Mouse (Mus musculus) CD8-positive naive resting alpha-beta T cell, adult 2 months (primary cell): ENCODE measurements around the gene Gdap1l1.
"Not testable (repeated sequence)": the region's sequence is repeated elsewhere in the genome, so short reads cannot be mapped to it uniquely, and the experiment has no call there.

Source experiments
- DNase-seq, 2 experiments: peaks; one replicate each; pipeline ENCODE4 v3.0.0; 2022; ENCODE audit warnings: low read depth in 2 of 2, low spot score in 2 of 2

The Gdap1l1 gene

DNA sequence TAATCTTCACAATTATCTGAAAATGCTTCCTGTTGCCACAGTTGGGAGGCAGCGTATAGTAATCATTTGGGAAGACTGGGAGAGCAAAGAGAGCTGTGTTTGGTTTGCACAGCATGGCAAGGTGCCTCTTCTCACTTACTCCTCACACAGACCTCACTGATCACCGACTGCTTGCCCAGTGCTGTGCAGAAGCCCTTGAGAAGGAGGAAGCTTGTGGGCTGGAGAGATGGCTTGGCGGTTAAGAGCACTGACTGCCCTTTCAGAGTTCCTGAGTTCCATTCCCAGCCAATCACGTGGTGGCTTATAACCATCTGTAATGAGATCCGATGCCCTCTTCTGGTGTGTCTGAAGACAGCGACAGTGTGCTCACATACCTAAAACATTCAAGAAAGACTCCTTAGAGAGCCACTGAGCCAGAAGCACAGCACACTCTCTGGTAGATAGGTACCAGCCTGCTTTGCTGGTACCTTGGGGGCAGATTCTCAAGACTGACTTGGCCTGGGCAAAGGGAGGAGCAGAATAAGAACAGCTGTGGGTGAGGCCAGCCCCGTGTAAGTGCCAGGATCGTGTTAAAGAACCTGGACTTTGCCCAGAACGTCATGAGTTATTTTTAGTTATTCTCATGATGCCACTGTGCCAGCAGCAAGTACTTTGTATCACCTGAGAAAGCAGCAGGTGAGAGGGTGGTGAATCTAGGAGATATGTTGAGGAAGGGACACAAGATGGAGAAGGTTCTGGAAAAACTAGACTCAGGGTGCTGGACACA, 15.2 kb upstream of the Gdap1l1 start:
- DNase-seq, result no peak

DNA sequence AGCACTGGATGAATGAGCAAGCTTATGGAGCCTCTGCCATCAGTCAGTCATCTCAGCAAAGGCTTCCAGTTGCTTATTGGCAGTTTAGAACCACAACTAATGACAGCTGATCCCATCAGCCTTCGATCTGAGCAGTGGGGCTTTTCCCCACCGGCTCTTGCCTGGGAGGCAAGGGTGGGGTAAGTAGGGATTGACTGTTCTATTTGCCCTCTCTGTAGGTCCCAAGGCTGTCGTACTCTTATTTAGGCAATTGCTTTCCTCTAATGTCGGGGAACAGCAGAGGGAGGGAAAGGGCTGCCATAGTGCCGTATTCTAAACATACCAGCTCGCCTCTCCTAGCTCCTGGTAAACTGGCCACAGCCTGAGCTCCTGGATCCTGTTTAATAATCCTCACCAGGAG, 13.7 kb upstream of the Gdap1l1 start, which contains the start of gene Oser1:
TSS of gene Oser1 (minus strand) at position 101 of the 400 bp plus-strand sequence.
- DNase-seq, result no peak

GRCm38 (mm10) chr2:163428346-163429011, 9.8 kb upstream of the Gdap1l1 start:
- no peak for DNase-seq

- no peak for DNase-seq
These were observed 7.0 kb upstream of the Gdap1l1 start for GRCm38 (mm10) chr2:163431289-163431688.

DNA sequence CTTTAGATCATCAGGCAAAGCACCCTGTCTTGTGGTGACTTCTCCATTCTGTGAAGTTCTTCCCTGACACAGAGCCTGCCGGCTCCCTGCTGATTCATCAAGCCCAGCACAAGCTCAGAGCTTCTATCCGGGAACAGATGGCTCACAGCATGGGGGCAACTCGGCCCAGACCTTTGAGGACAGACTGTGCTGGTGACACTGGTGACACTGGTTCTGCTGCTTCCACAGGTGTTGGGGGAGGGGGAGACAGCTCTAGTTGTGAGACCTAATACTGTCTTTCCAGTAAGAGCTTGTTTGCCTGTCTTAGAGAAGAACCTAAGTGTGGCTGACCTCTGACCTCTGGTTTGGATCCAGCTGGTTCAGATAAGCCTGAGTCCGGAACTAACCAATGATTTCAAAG, 4.3 kb upstream of the Gdap1l1 start:
- no peak for DNase-seq

- DNase-seq, result no peak
These were observed 476 bp upstream of the Gdap1l1 start for GRCm38 (mm10) chr2:163437800-163438199.

- DNase-seq, result no peak
These were observed 559 bp downstream of the Gdap1l1 start for GRCm38 (mm10) chr2:163438619-163439451.

- DNase-seq, result no peak
These were observed 1.2 kb downstream of the Gdap1l1 start for GRCm38 (mm10) chr2:163439488-163439887.

GRCm38 (mm10) chr2:163443543-163443942, 5.3 kb downstream of the Gdap1l1 start:
- no peak for DNase-seq

GRCm38 (mm10) chr2:163444017-163444416, 5.7 kb downstream of the Gdap1l1 start:
- no peak for DNase-seq

- DNase-seq, result no peak
These were observed 9.1 kb downstream of the Gdap1l1 start for GRCm38 (mm10) chr2:163447375-163447774.

DNA sequence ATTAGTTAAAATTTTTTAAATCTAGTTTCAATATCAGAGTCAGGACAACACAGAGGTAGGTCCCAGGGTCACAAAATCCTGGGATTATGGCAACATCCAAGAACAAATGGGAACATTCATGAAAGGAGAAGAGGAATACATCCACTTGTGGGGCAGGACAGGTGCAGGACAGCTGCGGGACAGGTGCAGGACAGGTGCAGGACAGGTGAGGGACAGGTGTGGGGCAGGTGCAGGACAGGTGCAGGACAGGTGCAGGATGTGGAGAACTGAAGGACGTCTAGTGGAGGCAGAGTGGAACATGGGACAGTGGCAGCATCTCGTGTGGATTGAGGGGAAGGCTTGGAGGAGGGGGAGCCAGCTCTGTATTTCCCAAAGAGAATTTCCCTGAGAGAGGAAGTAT, 11.0 kb downstream of the Gdap1l1 start:
- no peak for DNase-seq

- DNase-seq, result no peak
These were observed 12.5 kb downstream of the Gdap1l1 start for GRCm38 (mm10) chr2:163450668-163451295.

DNA sequence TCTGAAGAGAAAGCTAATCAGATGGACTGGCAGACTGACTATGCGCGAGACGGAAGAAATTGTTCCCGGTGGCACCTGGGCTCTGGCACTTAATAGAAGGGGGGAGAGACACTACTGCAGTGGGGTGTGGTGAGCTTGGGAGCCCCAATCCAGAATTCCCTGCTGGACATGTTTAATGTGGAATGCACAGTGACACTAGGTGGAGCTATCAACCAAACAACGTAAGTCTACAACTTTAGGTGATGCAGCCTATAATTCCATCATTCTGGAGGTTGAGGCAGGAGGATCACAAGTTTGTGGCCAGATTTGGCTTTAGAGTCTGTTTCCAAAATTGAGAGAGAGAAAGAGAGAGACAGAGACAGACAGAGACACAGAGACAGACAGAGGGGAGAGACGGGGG, 14.5 kb downstream of the Gdap1l1 start:
- no peak for DNase-seq

- DNase-seq, result no peak
These were observed 15.1 kb downstream of the Gdap1l1 start for GRCm38 (mm10) chr2:163453378-163453777.

- no peak for DNase-seq
These were observed 20.4 kb downstream of the Gdap1l1 start for GRCm38 (mm10) chr2:163458539-163459265.

GRCm38 (mm10) chr2:163459380-163459779, 21.1 kb downstream of the Gdap1l1 start:
- no peak for DNase-seq

DNA sequence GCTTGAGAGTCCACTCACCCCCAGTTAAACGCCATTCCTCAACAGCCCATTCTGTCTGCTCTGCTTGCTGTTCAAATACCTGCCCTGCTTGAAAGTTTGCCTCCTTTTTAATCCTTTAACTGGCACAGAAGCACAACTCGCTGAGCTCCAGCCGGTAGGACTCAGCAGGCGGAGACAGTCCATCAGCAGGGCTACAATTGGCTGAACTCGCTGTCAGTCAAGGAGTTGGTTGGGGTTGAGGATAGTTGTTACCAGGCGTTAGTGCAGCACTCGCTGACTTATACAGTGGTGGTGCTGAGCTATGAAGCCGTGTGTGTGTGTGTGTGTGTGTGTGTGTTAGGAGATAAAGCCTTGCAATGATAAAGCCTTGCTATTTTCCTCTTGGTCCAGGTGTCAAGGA, 22.3 kb downstream of the Gdap1l1 start:
- no peak for DNase-seq

GRCm38 (mm10) chr2:163461307-163461706, 23.0 kb downstream of the Gdap1l1 start:
- DNase-seq, result not testable (repeated sequence)

- no peak for DNase-seq
These were observed 24.1 kb downstream of the Gdap1l1 start for GRCm38 (mm10) chr2:163462386-163462785.

GRCm38 (mm10) chr2:163462801-163463200, 24.5 kb downstream of the Gdap1l1 start:
- DNase-seq, result no peak
